Mouse (Mus musculus) left cerebral cortex, adult 18-20 months (tissue): ENCODE measurements at regions not wholly inside any gene's neighbourhood (a gene's known extent, or its start where the extent isn't known, plus 50 kb on each side); places are given as distances from the start of the nearest gene placed in this dataset.

Experiments used
- DNase-seq, 2 experiments: peaks; one replicate each; pipeline ENCODE4 v3.0.0; 2021 to 2022; ENCODE audit warnings: low spot score in 2 of 2, mixed read lengths in 1 of 2

- DNase-seq, result no peak
Observed at GRCm38 (mm10) chr11:6926036-6926435, 88.6 kb upstream of the Gm11983 start.

GRCm38 (mm10) chr11:6924476-6924875 lies 87.0 kb upstream of the Gm11983 start:
- DNase-seq, result no peak

GRCm38 (mm10) chr11:6923917-6924316 lies 86.5 kb upstream of the Gm11983 start:
- no peak for DNase-seq

- no peak for DNase-seq
Observed at GRCm38 (mm10) chr11:6918546-6918945, 81.1 kb upstream of the Gm11983 start.

GRCm38 (mm10) chr11:6905630-6906029 lies 68.2 kb upstream of the Gm11983 start:
- DNase-seq, result no peak

GRCm38 (mm10) chr11:6902991-6903390 lies 65.5 kb upstream of the Gm11983 start:
- no peak for DNase-seq

- no peak for DNase-seq
Observed at GRCm38 (mm10) chr11:6902271-6902670, 64.8 kb upstream of the Gm11983 start.

GRCm38 (mm10) chr11:6900769-6901481 lies 63.5 kb upstream of the Gm11983 start:
- no peak for DNase-seq

- DNase-seq, result no peak
Observed at GRCm38 (mm10) chr11:6900357-6900756, 62.9 kb upstream of the Gm11983 start.

GRCm38 (mm10) chr11:6899271-6900005 lies 62.0 kb upstream of the Gm11983 start:
- peak; percentile 46 to 47 for DNase-seq

GRCm38 (mm10) chr11:6898357-6899097 lies 61.1 kb upstream of the Gm11983 start:
- no peak for DNase-seq

GRCm38 (mm10) chr11:6895786-6896093 lies 58.3 kb upstream of the Gm11983 start:
- DNase-seq, result no peak

- DNase-seq, result no peak
Observed at GRCm38 (mm10) chr11:6894911-6895785, 57.7 kb upstream of the Gm11983 start.

- no peak for DNase-seq
Observed at GRCm38 (mm10) chr11:6893734-6894133, 56.3 kb upstream of the Gm11983 start.

- DNase-seq, result no peak
Observed at GRCm38 (mm10) chr11:6893063-6893462, 55.6 kb upstream of the Gm11983 start.

GRCm38 (mm10) chr11:6890450-6890849 lies 53.0 kb upstream of the Gm11983 start:
- DNase-seq, result no peak

- no peak for DNase-seq
Observed at GRCm38 (mm10) chr11:6889660-6890185, 52.3 kb upstream of the Gm11983 start.

GRCm38 (mm10) chr11:6889120-6889519 lies 51.7 kb upstream of the Gm11983 start:
- DNase-seq, result no peak
